Mouse (Mus musculus) heart, embryonic 14.5 days (tissue): Measurements from ENCODE around the gene Zfp969. TPM values are rescaled to one million over a fixed set of nuclear protein-coding genes. Genes with fewer than 3 reads are reported as not detected.
"Not testable (repeated sequence)": the region's sequence is repeated elsewhere in the genome, so short reads cannot be mapped to it uniquely, and the experiment has no call there.

Experiments used
- ATAC-seq: fragments of 200-750 bp; cut with Nextera tagmentation; 2 replicates; pipeline ENCODE4 v1.8.0; 2017; ENCODE audit warnings: low read depth, moderate TSS enrichment; ENCODE audit not compliant: insufficient number of reproducible peaks, insufficient read depth, low FRiP score
- H3K27ac ChIP-seq, 2 experiments: fragments of 200-500 bp in 1 of 2; fragments of 300-500 bp in 1 of 2; sonication (generic) in 1 of 2; replicated peaks in 1 of 2; 2 replicates each; pipeline ENCODE4 v1.5.1; 2012 to 2014; ENCODE audit warnings: low read depth in 2 of 2, low read length in 2 of 2, control low read depth in 1 of 2, mild to moderate bottlenecking in 1 of 2, mixed read lengths in 1 of 2; ENCODE audit not compliant: control insufficient read depth in 1 of 2, insufficient read depth in 1 of 2
- H3K27me3 ChIP-seq: fragments of 300-500 bp; sonication (generic); 2 replicates; pipeline ENCODE4 v1.6.1; 2014; ENCODE audit warnings: mild to moderate bottlenecking, low read length, control low read depth; ENCODE audit not compliant: control insufficient read depth, insufficient read depth
- H3K36me3 ChIP-seq: fragments of 300-500 bp; sonication (generic); 2 replicates; pipeline ENCODE4 v1.6.1; 2014; ENCODE audit warnings: mild to moderate bottlenecking, control low read depth, low read length, mixed read lengths; ENCODE audit not compliant: control insufficient read depth, insufficient read depth
- H3K4me1 ChIP-seq, 2 experiments: fragments of 200-500 bp in 1 of 2; fragments of 300-500 bp in 1 of 2; sonication (generic) in 1 of 2; 2 replicates each; pipeline ENCODE4 v1.6.1; 2012 to 2014; ENCODE audit warnings: low read length in 2 of 2, control low read depth in 1 of 2, mixed read lengths in 1 of 2; ENCODE audit not compliant: control insufficient read depth in 2 of 2, insufficient read depth in 2 of 2
- H3K4me2 ChIP-seq: fragments of 300-500 bp; sonication (generic); 2 replicates; pipeline ENCODE4 v1.6.1; 2014; ENCODE audit warnings: mild to moderate bottlenecking, low read length
- H3K4me3 ChIP-seq, 2 experiments: fragments of 200-500 bp in 1 of 2; fragments of 300-500 bp in 1 of 2; sonication (generic) in 1 of 2; 2 replicates each; pipeline ENCODE4 v1.5.1; 2012 to 2014; ENCODE audit warnings: low read length in 2 of 2, mild to moderate bottlenecking in 2 of 2, control low read depth in 1 of 2, low read depth in 1 of 2, moderate library complexity in 1 of 2; ENCODE audit not compliant: control insufficient read depth in 1 of 2, insufficient read depth in 1 of 2
- H3K9ac ChIP-seq: fragments of 300-500 bp; sonication (generic); 2 replicates; pipeline ENCODE4 v1.6.1; 2014; ENCODE audit warnings: mild to moderate bottlenecking, low read length
- H3K9me3 ChIP-seq: fragments of 300-500 bp; sonication (generic); 2 replicates; pipeline ENCODE4 v1.6.1; 2016; ENCODE audit warnings: low read length, control low read depth; ENCODE audit not compliant: control insufficient read depth
- WGBS: fragments of 180-500 bp; shearing (Covaris S2); extraction: QIAGEN DNeasy Blood & Tissue Kit; methylation state at CpG from one replicate; pipeline ENCODE4 v1.1.7; 2014; 5-methylcytosine and 5-hydroxymethylcytosine counted together
- polyA plus RNA-seq: library from polyadenylated mRNA; unstranded; fragments of >200 nt; fragmentation: Nextera tagmentation; extraction: Ambion mirVana; gene quantifications from 2 replicates; pipeline ENCODE4 v1.2.1, GENCODE M21; 2014

Zfp969 gene
- 27.0 and 30.6 TPM in 2 replicates for polyA plus RNA-seq

GRCm38 (mm10) chr2:175703546-175703945 lies at the start of gene Zfp969:
TSS of gene Zfp969 (minus strand) at chr2:175703646.
- H3K36me3 ChIP-seq, H3K27ac ChIP-seq, H3K4me2 ChIP-seq, H3K9ac ChIP-seq, H3K4me1 ChIP-seq, H3K27me3 ChIP-seq, H3K4me3 ChIP-seq, ATAC-seq, H3K9me3 ChIP-seq: not testable (repeated sequence)
- WGBS: no CpG with 5 or more reads among the region's 9 CpGs

- not testable (repeated sequence) for H3K36me3 ChIP-seq, H3K9me3 ChIP-seq, H3K4me1 ChIP-seq, H3K4me2 ChIP-seq, H3K27me3 ChIP-seq, H3K4me3 ChIP-seq, ATAC-seq, H3K9ac ChIP-seq, H3K27ac ChIP-seq
- WGBS: no CpG with 5 or more reads among the region's 2 CpGs
These were observed 37.8 kb upstream of the Zfp969 start, which contains the start of gene Gm2007 for GRCm38 (mm10) chr2:175741237-175741636. TSS of gene Gm2007 (plus strand) at chr2:175741537.

GRCm38 (mm10) chr2:175643678-175644077 lies 59.8 kb downstream of the Zfp969 start, which contains the start of gene Gm11007:
TSS of gene Gm11007 (plus strand) at chr2:175643978.
- H3K4me3 ChIP-seq, H3K27ac ChIP-seq, ATAC-seq, H3K36me3 ChIP-seq, H3K9ac ChIP-seq, H3K27me3 ChIP-seq, H3K9me3 ChIP-seq, H3K4me1 ChIP-seq, H3K4me2 ChIP-seq: not testable (repeated sequence)
- no CpG with 5 or more reads among the region's 2 CpGs for WGBS

Other genes starting within 250 kb of the Zfp969 start
- 10.2 and 11.3 TPM in 2 replicates for gene Zfp965, start 233.7 kb downstream of the Zfp969 start, polyA plus RNA-seq
- not detected in 2 replicates for gene Gm11007, start 59.7 kb downstream of the Zfp969 start, polyA plus RNA-seq
- not detected in 2 replicates for gene Gm2007, start 37.9 kb upstream of the Zfp969 start, polyA plus RNA-seq
- gene Gm14288, start 97.4 kb upstream of the Zfp969 start, polyA plus RNA-seq: 5.1 and 5.9 TPM in 2 replicates
- 13.9 and 15.8 TPM in 2 replicates for gene Gm6710, start 165.6 kb upstream of the Zfp969 start, polyA plus RNA-seq
- gene Zfp966, start 227.5 kb upstream of the Zfp969 start, polyA plus RNA-seq: 3.0 and 3.1 TPM in 2 replicates